In genomic region chr2:151910919-151911500, GRCm38 (mm10) we compare ENCODE assay signal across 14 mouse cellular contexts. TPM values are rescaled to one million over a fixed set of nuclear protein-coding genes. Genes with fewer than 3 reads are reported as not detected.
DNase-seq lines count a peak whose midpoint lies in the region; ATAC-seq lines count a peak whose summit lies in the region.
"Had no signal": no experiment of that assay in that cellular context is flagged by ENCODE, and none has a peak within 500 bp of the region (broad histone marks: within the 10 kb centered on the region; RNA-seq: fewer than 3 reads in every experiment).

TSS of gene Angpt4 (plus strand) at chr2:151911210.

- H3K4me2 ChIP-seq in heart, embryonic 12.5 days, result 0 out of 2 replicates have a peak within 1 kb of the TSS, but pooled peaks have one; percentile 7
- H3K4me2 ChIP-seq in neural tube, embryonic 13.5 days, result no peak within 1 kb of the TSS
- 0 out of 2 replicates have a peak within 1 kb of the TSS, but pooled peaks have one; percentile 5 for H3K4me2 ChIP-seq in intestine, embryonic 15.5 days (replicated peaks)

- no peak within 1 kb of the TSS for H3K9ac ChIP-seq in heart, embryonic 12.5 days
- peak within 1 kb of the TSS; percentile 26 for H3K9ac ChIP-seq in neural tube, embryonic 13.5 days
- no peak within 1 kb of the TSS for H3K9ac ChIP-seq in intestine, embryonic 15.5 days

- peaks cover 15% of the 10 kb centered on the region for H3K4me1 ChIP-seq in heart, embryonic 12.5 days (replicated peaks)
- H3K4me1 ChIP-seq in neural tube, embryonic 13.5 days (replicated peaks), result peaks cover 23% of the 10 kb centered on the region
- peaks cover 15% of the 10 kb centered on the region for H3K4me1 ChIP-seq in intestine, embryonic 15.5 days (replicated peaks)

- no peaks in the 10 kb centered on the region for H3K36me3 ChIP-seq in heart, embryonic 12.5 days
- no peaks in the 10 kb centered on the region for H3K36me3 ChIP-seq in neural tube, embryonic 13.5 days
- no peaks in the 10 kb centered on the region for H3K36me3 ChIP-seq in intestine, embryonic 15.5 days

- no peak within 1 kb of the TSS for H3K4me3 ChIP-seq in heart, embryonic 12.5 days
- no peak within 1 kb of the TSS for H3K4me3 ChIP-seq in neural tube, embryonic 13.5 days
- H3K4me3 ChIP-seq in intestine, embryonic 15.5 days (replicated peaks), result no peak within 1 kb of the TSS

- H3K27ac ChIP-seq in heart, embryonic 12.5 days (ENCODE audit: poor library complexity, severe bottlenecking), result no peak within 1 kb of the TSS
- H3K27ac ChIP-seq in neural tube, embryonic 13.5 days (replicated peaks), result no peak within 1 kb of the TSS
- peak within 1 kb of the TSS; percentile 45 for H3K27ac ChIP-seq in intestine, embryonic 15.5 days

- intact Hi-C loops in heart, postnatal 36 days (cut with DNase I), result no loop called here
- intact Hi-C loops in left cerebral cortex, postnatal 25 days (cut with DNase I), result no loop called here
- intact Hi-C loops in left cerebral cortex, postnatal 14 days (cut with DNase I), result no loop called here

- WGBS in heart, embryonic 12.5 days, result 66% methylated on average over 12 of the region's 13 CpGs
- 63% methylated on average over 13 of the region's 13 CpGs for WGBS in neural tube, embryonic 13.5 days
- 57% methylated on average over 13 of the region's 13 CpGs for WGBS in intestine, embryonic 15.5 days

- DNase-seq in heart, postnatal 36 days, result no peak
- no peak for DNase-seq in neural tube, embryonic 10.5 days (ENCODE audit: extremely low spot score, low spot score)
- no peak for DNase-seq in adrenal gland, adult 2 months
- DNase-seq in left cerebral cortex, postnatal 25 days (ENCODE audit: low spot score in 2 of 2), result no peak
- no peak for DNase-seq in left cerebral cortex, postnatal 14 days (ENCODE audit: low spot score in 2 of 2)
- DNase-seq: cerebellum, adult 8-10 months; thymus, adult 18-20 months had no signal

- peaks cover 18% of the 10 kb centered on the region for H3K27me3 ChIP-seq in heart, embryonic 12.5 days (replicated peaks)
- H3K27me3 ChIP-seq in neural tube, embryonic 13.5 days, result no peaks in the 10 kb centered on the region
- H3K27me3 ChIP-seq in intestine, embryonic 15.5 days (replicated peaks), result no peaks in the 10 kb centered on the region

- no peak for ATAC-seq in heart, embryonic 12.5 days (ENCODE audit: insufficient number of reproducible peaks, low FRiP score)
- no peak for ATAC-seq in neural tube, embryonic 13.5 days (ENCODE audit: low read depth)
- peak; percentile 76 for ATAC-seq in intestine, embryonic 15.5 days
- ATAC-seq: forebrain, embryonic 14.5 days had no signal

- no peaks in the 10 kb centered on the region for H3K9me3 ChIP-seq in heart, embryonic 12.5 days (replicated peaks)
- no peaks in the 10 kb centered on the region for H3K9me3 ChIP-seq in neural tube, embryonic 13.5 days
- H3K9me3 ChIP-seq in intestine, embryonic 15.5 days, result no peaks in the 10 kb centered on the region

RNA-seq across cellular contexts. Expression of gene Angpt4, which starts in this region (rescaled TPM):
- 0.13 and 0.20 TPM in 2 replicates for polyA plus RNA-seq in heart, embryonic 12.5 days (2016; fragmentation: Nextera tagmentation; extraction: Ambion mirVana)
- under 1 TPM; 0.19 to 0.22 TPM for total RNA-seq in heart, postnatal 36 days (2021)
- 0.63 and 0.81 TPM in 2 replicates for polyA plus RNA-seq in neural tube, embryonic 13.5 days (2015; fragmentation: Nextera tagmentation; extraction: Ambion mirVana)
- 0.63 and 1.1 TPM in 2 replicates for polyA plus RNA-seq in intestine, embryonic 15.5 days (2015; fragmentation: Nextera tagmentation; extraction: Ambion mirVana)
- 1 to 10 TPM in 1 of 2 experiments, under 1 TPM in 1; 0.63 to 1.6 TPM for total RNA-seq in adrenal gland, adult 2 months (2021)
- 1.1 and 1.9 TPM in 2 replicates for polyA plus RNA-seq in adrenal gland, adult 2 months (2012; rRNA removed)
- total RNA-seq in left cerebral cortex, postnatal 25 days (2021), result under 1 TPM; 0.14 to 0.37 TPM
- total RNA-seq in left cerebral cortex, postnatal 14 days (2021), result under 1 TPM; 0.20 to 0.23 TPM
- total RNA-seq: hematopoietic stem cell, adult 5-6 weeks; left cerebral cortex, adult 18-20 months; megakaryocyte-erythroid progenitor cell, adult 5-6 weeks had no signal
- polyA plus RNA-seq: forebrain, embryonic 14.5 days had no signal
